Mouse (Mus musculus) liver, adult 2 months (tissue): ENCODE measurements around the gene Dock3.

Experiments used
- CTCF ChIP-seq: fragments of 200-500 bp; IDR thresholded peaks from 2 replicates; pipeline ENCODE4 v1.5.1; 2011; ENCODE audit warnings: low read depth, low read length, control low read depth
- POLR2A ChIP-seq: fragments of 200-500 bp; IDR thresholded peaks from 2 replicates; pipeline ENCODE4 v1.6.1; 2011; ENCODE audit warnings: low read length, control low read depth; ENCODE audit not compliant: insufficient read depth; ENCODE audit errors: extremely low read depth

- TF ChIP-seq CTCF: no peak
- no peak for TF ChIP-seq POLR2A
These were observed at the start of gene Dock3 for GRCm38 (mm10) chr9:107231539-107232139.
